Mouse (Mus musculus) left cerebral cortex, adult 11 months (tissue): Measurements from ENCODE around the gene Fam83c.

Source experiments
- DNase-seq: peaks from one replicate; pipeline ENCODE4 v3.0.0; 2022; ENCODE audit warnings: low spot score

Fam83c gene

GRCm38 (mm10) chr2:155794674-155795445, 39.8 kb downstream of the Fam83c start:
- no peak for DNase-seq

DNA sequence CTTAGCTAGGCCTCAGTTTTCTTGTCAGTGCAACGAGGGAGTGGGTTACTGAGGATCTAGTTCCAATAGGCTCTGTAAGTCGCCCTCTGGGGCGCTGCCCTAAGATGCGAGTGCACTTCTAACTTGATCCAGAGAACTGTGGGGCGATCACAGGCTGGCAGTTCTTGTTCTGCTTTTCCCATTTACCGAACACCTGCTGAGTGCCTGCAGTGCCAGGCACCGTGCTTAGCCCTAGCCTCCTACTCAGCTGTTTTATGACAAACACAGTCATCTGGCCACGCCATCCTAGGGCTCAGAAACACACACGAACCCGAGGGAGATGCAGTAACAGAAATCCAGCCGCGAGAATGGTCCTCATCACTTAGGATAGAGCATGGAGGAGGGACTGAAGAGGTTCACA, 41.8 kb downstream of the Fam83c start:
- DNase-seq = no peak

GRCm38 (mm10) chr2:155787949-155788931, 46.4 kb downstream of the Fam83c start:
- no peak for DNase-seq

DNA sequence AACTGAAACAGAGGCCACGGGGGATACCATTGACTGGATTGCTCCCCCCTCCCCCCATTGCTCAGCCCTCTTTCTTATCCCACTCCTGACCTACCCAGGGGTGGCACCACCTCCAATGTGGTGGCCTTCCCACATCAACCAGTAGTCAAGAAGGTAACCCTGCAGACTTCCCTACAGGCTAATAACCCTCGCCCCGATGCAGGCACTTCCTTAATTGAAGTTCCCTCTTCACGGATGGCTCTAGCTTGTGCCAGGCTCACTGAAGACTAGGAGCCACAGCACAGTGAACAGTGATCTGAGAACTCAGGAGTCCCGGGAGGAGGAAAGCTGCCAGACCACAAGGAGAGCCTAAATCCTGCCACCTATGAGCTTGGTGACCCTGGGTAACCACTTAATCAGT, 47.7 kb downstream of the Fam83c start:
- no peak for DNase-seq

DNA sequence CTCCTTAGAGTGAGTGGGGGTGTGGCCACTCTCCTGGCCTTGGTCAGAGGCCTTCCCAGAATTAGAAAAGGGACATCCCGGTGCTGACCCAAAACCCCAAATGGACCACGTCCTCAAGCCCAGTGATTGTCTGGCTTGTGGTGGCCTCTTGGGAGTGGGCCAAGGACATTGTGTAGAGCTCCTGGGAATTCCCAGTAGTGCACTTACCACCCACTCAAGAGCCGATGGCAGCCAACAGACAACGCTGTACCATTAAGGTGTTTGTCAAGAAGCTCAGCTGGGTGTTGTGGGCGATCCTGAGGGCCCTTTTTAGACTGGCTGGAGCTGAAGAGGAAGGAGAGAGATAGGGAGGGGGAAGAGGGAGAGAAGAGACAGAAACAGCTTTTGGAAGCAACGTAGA, 50.1 kb downstream of the Fam83c start:
- no peak for DNase-seq

- no peak for DNase-seq
Measured at GRCm38 (mm10) chr2:155779506-155779905, 55.1 kb downstream of the Fam83c start.

DNA sequence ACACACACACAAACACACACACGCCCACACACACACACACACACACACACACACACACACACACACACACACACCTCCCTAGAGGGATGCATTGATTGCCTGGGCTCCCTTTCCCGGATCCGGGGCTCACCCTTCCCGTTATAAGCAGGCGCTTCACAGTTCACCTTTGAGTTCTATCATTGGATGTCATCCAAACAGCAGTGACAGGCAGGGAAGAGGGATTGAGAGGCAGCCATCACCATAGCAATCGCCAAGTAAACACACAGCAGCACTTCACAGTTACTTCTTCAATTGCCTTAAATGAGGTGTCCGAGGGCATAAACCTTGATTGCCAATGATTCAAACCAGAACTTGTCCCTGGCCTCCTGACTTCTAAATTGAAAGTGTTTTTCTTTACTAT, 55.6 kb downstream of the Fam83c start:
- no peak for DNase-seq

DNA sequence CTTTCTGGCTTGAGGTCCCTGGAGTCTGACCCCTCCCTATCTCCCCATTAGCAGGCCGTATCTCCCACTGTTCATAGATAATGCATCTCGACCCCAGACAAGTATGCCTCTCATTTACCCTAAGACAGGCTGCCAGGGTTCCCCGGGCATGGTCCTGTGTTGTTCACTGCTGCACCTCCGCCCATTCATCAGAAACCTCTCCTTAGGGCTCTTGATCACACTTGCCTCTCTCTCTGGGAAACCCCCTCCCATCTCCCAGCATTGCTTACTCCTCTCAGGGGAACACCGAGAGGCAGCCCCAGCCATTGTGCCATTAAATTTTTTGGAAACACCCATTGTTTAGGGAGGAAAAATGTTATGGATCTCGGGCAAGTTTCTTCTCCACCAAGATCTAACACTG, 56.6 kb downstream of the Fam83c start:
- DNase-seq = no peak

- DNase-seq = no peak
Measured at GRCm38 (mm10) chr2:155777688-155777985, 57.0 kb downstream of the Fam83c start.
